Mouse (Mus musculus): ENCODE data around the gene Nelfe.
"Not testable (repeated sequence)": the region's sequence is repeated elsewhere in the genome, so short reads cannot be mapped to it uniquely, and the experiment has no call there.

DNA sequence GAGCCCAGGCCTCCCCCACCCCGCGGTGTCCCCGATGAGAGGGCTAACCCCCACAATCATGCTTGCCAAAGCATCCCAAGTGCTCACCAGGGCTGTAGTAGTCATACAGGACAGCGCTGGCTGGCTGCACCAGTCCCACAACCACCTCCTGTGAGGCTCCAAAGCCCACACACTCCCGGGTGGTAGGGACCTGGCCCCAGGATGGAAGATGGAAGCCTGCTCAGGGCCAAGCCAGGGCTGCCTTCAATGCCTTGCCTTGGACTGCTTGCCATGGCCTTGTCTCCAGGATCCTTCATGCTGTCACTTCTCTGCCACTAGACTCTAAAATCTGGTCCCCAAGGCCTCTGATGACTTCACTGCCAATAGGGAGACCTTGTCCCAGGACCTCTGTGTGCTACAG lies 39.8 kb upstream of the Nelfe start:
- TF ChIP-seq CTCF, EP300 (IDR thresholded peaks at IDR 0.05; ENCODE audit: low read depth): not testable (repeated sequence)

All from liver, embryonic 14.5 days (tissue).